Mouse (Mus musculus) myocyte (in vitro differentiated cells): ENCODE measurements around the gene Npl.

Experiments used
- CEBPB ChIP-seq: IDR thresholded peaks from 2 replicates; pipeline ENCODE4 v1.6.1; 2011; ENCODE audit warnings: mild to moderate bottlenecking, moderate library complexity; ENCODE audit not compliant: poor library complexity, insufficient read depth, severe bottlenecking
- E2F4 ChIP-seq: IDR thresholded peaks from one replicate; pipeline ENCODE4 v1.6.1; 2011; ENCODE audit warnings: mild to moderate bottlenecking, control low read depth, moderate library complexity; ENCODE audit not compliant: insufficient read depth
- MAX ChIP-seq: IDR thresholded peaks from one replicate; pipeline ENCODE4 v1.6.1; 2011; ENCODE audit warnings: low read depth, mild to moderate bottlenecking, control low read depth
- MYOD1 ChIP-seq, 3 experiments: IDR thresholded peaks; one replicate each; pipeline ENCODE4 v1.6.1; 2011; ENCODE audit warnings: control low read depth in 2 of 3, low read depth in 2 of 3, mild to moderate bottlenecking in 2 of 3, moderate library complexity in 1 of 3; ENCODE audit not compliant: insufficient read length in 2 of 3, control insufficient read depth in 1 of 3
- MYOG ChIP-seq, 3 experiments: IDR thresholded peaks; one replicate each; pipeline ENCODE4 v1.6.1; 2011; ENCODE audit warnings: control low read depth in 2 of 3, low read depth in 2 of 3, mild to moderate bottlenecking in 2 of 3; ENCODE audit not compliant: insufficient read length in 2 of 3, control insufficient read depth in 1 of 3, insufficient read depth in 1 of 3
- POLR2A ChIP-seq: IDR thresholded peaks from one replicate; pipeline ENCODE4 v1.6.1; 2011; ENCODE audit warnings: low read depth, mild to moderate bottlenecking, control low read depth, moderate library complexity; ENCODE audit not compliant: insufficient read length
- POLR2AphosphoS2 ChIP-seq: IDR thresholded peaks from one replicate; pipeline ENCODE4 v1.6.1; 2011; ENCODE audit warnings: low read depth, control low read depth; ENCODE audit not compliant: insufficient read length
- SRF ChIP-seq: IDR thresholded peaks from one replicate; pipeline ENCODE4 v1.6.1; 2011; ENCODE audit warnings: low read depth; ENCODE audit not compliant: control insufficient read depth, insufficient read length
- TCF12 ChIP-seq: IDR thresholded peaks from one replicate; pipeline ENCODE4 v1.6.1; 2011; ENCODE audit warnings: mild to moderate bottlenecking, control low read depth; ENCODE audit not compliant: poor library complexity, insufficient read depth, severe bottlenecking
- USF1 ChIP-seq: IDR thresholded peaks from one replicate; pipeline ENCODE4 v1.6.1; 2011; ENCODE audit warnings: low read depth, mild to moderate bottlenecking, control low read depth, moderate library complexity

DNA sequence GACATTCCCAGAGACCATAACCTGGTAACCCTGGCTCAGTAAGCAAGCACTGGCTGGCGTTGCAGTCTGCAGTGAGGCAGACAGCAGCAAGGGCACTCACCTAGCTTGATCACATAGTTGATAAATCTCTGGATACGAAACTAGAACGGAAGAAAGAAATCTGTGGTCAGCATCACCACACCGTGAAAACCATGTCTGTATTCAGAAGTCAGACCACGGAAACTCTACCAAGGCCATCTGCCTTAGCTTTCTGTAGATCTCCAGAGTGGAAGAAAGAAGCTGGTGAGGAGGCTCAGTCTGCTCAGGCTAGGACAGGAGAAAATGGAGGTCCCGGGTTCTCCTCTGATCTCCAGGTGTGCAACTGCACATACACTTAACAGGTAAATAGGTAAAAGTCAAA, 40.8 kb downstream of the Npl start:
- TF ChIP-seq MAX, result no peak
- TF ChIP-seq POLR2A, result no peak
- no peak for TF ChIP-seq E2F4
- no peak for TF ChIP-seq TCF12
- TF ChIP-seq USF1, result no peak
- TF ChIP-seq MYOD1 (IDR thresholded peaks at IDR 0.05; ENCODE audit: control insufficient read depth in 1 of 3, insufficient read length in 2 of 3, low read depth in 2 of 3), result no peak
- TF ChIP-seq SRF, result no peak
- TF ChIP-seq POLR2AphosphoS2, result no peak
- no peak for TF ChIP-seq MYOG (IDR thresholded peaks at IDR 0.05; ENCODE audit: control insufficient read depth in 1 of 3, insufficient read depth in 1 of 3, insufficient read length in 2 of 3, low read depth in 2 of 3)
- TF ChIP-seq CEBPB, result no peak
